ENCODE assay signal across 8 mouse cellular contexts in genomic region chr4:45972951-45973350, GRCm38 (mm10). TPM values are rescaled to one million over a fixed set of nuclear protein-coding genes. Genes with fewer than 3 reads are reported as not detected.
A peak's percentile ranks its signal among the peaks of the same experiment; 100 is the strongest.
DNase-seq lines count a peak whose midpoint lies in the region; ATAC-seq and TF ChIP-seq lines count a peak whose summit lies in the region.

No protein-coding gene starts in this region.

- no peaks in the 10 kb centered on the region for H3K9me3 ChIP-seq in limb, embryonic 13.5 days
- no peaks in the 10 kb centered on the region for H3K9me3 ChIP-seq in stomach, embryonic 14.5 days (ENCODE audit: control insufficient read depth, low read depth, low read length)

- no peak for DNase-seq in gastrocnemius, adult 2 months
- DNase-seq in gastrocnemius, postnatal 25 days: no peak
- DNase-seq in testis, postnatal 14 days (ENCODE audit: low spot score): no peak
- DNase-seq in frontal cortex, postnatal 14 days (ENCODE audit: low spot score in 2 of 2): no peak
- DNase-seq in thymus, postnatal 14 days: no peak

- no peak for TF ChIP-seq POLR2A in testis, adult 2 months (IDR thresholded peaks at IDR 0.05; ENCODE audit: control insufficient read depth, low read depth, low read length)

- peak overlapping the region; percentile 81 for H3K9ac ChIP-seq in limb, embryonic 13.5 days
- peak overlapping the region; percentile 66 for H3K9ac ChIP-seq in stomach, embryonic 14.5 days (replicated peaks; ENCODE audit: low read depth, low read length)

- H3K36me3 ChIP-seq in testis, adult 2 months (ENCODE audit: control insufficient read depth, insufficient read depth, low read length): no peaks in the 10 kb centered on the region; the same call in 1 of the 2 replicates
- H3K36me3 ChIP-seq in limb, embryonic 13.5 days: no peaks in the 10 kb centered on the region
- no peaks in the 10 kb centered on the region for H3K36me3 ChIP-seq in stomach, embryonic 14.5 days (ENCODE audit: control insufficient read depth, insufficient read depth, low read length)

- 28% methylated on average over 9 of the region's 9 CpGs for WGBS in limb, embryonic 13.5 days
- 31% methylated on average over 9 of the region's 9 CpGs for WGBS in stomach, embryonic 14.5 days

- no peak for TF ChIP-seq CTCF in gastrocnemius, adult 2 months (IDR thresholded peaks at IDR 0.05)
- no peak for TF ChIP-seq CTCF in testis, adult 2 months (IDR thresholded peaks at IDR 0.05; ENCODE audit: control insufficient read depth, insufficient read depth, insufficient replicate concordance, low read depth, low read length)

- peak overlapping the region; percentile 88 for H3K4me3 ChIP-seq in gastrocnemius, adult 2 months
- H3K4me3 ChIP-seq in testis, adult 2 months (ENCODE audit: control insufficient read depth, low read depth, low read length): peak overlapping the region; percentile 93
- H3K4me3 ChIP-seq in limb, embryonic 13.5 days: peak overlapping the region; percentile 89
- H3K4me3 ChIP-seq in stomach, embryonic 14.5 days (ENCODE audit: low read depth, low read length): peak overlapping the region; percentile 82

- intact Hi-C loops in gastrocnemius, adult 2 months (cut with DNase I): loop anchor here (2.0 to 5.0 kb wide), 2 partner anchors 64 to 154 kb away; partner anchors contain the start of gene Tmod1

- ATAC-seq in limb, embryonic 13.5 days (ENCODE audit: low FRiP score, low read depth): no peak
- no peak for ATAC-seq in stomach, embryonic 14.5 days (ENCODE audit: insufficient number of reproducible peaks, insufficient read depth, low FRiP score, low read depth)

- H3K4me1 ChIP-seq in testis, adult 2 months (ENCODE audit: control insufficient read depth, insufficient read depth, low read length): peaks cover 6% of the 10 kb centered on the region; the same call in 1 of the 2 replicates
- H3K4me1 ChIP-seq in limb, embryonic 13.5 days: peaks cover 10% of the 10 kb centered on the region
- no peaks in the 10 kb centered on the region for H3K4me1 ChIP-seq in stomach, embryonic 14.5 days (ENCODE audit: control insufficient read depth, insufficient read depth, low read length)

- peak overlapping the region; percentile 89 for H3K27ac ChIP-seq in gastrocnemius, adult 2 months
- H3K27ac ChIP-seq in testis, adult 2 months (ENCODE audit: control insufficient read depth, insufficient read depth, low read depth, low read length): peak overlapping the region; percentile 91
- no peak overlapping the region for H3K27ac ChIP-seq in limb, embryonic 13.5 days
- no peak overlapping the region for H3K27ac ChIP-seq in stomach, embryonic 14.5 days (ENCODE audit: low read length)

- no peaks in the 10 kb centered on the region for H3K27me3 ChIP-seq in testis, adult 2 months (ENCODE audit: control insufficient read depth, insufficient read depth, low read length)
- H3K27me3 ChIP-seq in limb, embryonic 13.5 days: peaks cover 33% of the 10 kb centered on the region
- no peaks in the 10 kb centered on the region for H3K27me3 ChIP-seq in stomach, embryonic 14.5 days (ENCODE audit: control insufficient read depth, insufficient read depth, low read length)

- peak overlapping the region; percentile 95 for H3K4me2 ChIP-seq in limb, embryonic 13.5 days (replicated peaks)
- peak overlapping the region; percentile 92 for H3K4me2 ChIP-seq in stomach, embryonic 14.5 days (replicated peaks; ENCODE audit: low read depth, low read length)

RNA-seq across cellular contexts. Expression of gene Tdrd7, which starts 7.8 kb away (rescaled TPM):
- 1 to 10 TPM; 8.8 to 9.3 TPM for total RNA-seq in gastrocnemius, adult 2 months (2021)
- total RNA-seq in gastrocnemius, postnatal 25 days (2021): 1 to 10 TPM; 9.1 to 9.4 TPM
- 94.9 and 98.5 TPM in 2 replicates for polyA plus RNA-seq in testis, adult 2 months (2012; rRNA removed)
- polyA plus RNA-seq in limb, embryonic 13.5 days (2015; fragmentation: Nextera tagmentation; extraction: Ambion mirVana): 9.8 and 10.3 TPM in 2 replicates
- 21.0 and 23.9 TPM in 2 replicates for polyA plus RNA-seq in stomach, embryonic 14.5 days (2014; fragmentation: Nextera tagmentation; extraction: Ambion mirVana)

Comparison
In these comparisons a context has a peak if more than half of its experiments do, and no peak if none do; other contexts are left out.
1. H3K27ac ChIP-seq: peak in gastrocnemius, adult 2 months (single experiment) and testis, adult 2 months (single experiment); none in limb, embryonic 13.5 days (single experiment) and stomach, embryonic 14.5 days (single experiment).
2. Peak in every context shown above with its lines, with median percentiles within 50 percentile points of each other: H3K4me3 ChIP-seq.